Mouse (Mus musculus) forebrain, embryonic 14.5 days (tissue): ENCODE measurements around the gene Acat3. TPM values are rescaled to one million over a fixed set of nuclear protein-coding genes. Genes with fewer than 3 reads are reported as not detected.
"Not testable (repeated sequence)": the region's sequence is repeated elsewhere in the genome, so short reads cannot be mapped to it uniquely, and the experiment has no call there.

Experiments
- ATAC-seq: fragments of 200-750 bp; cut with Nextera tagmentation; 2 replicates; pipeline ENCODE4 v1.8.0; 2017; ENCODE audit warnings: mild to moderate bottlenecking, moderate library complexity
- DNase-seq: peaks from one replicate; pipeline ENCODE4 v3.0.0-alpha.2; 2015; ENCODE audit warnings: low spot score
- H3K27ac ChIP-seq: fragments of 300-500 bp; sonication (generic); 2 replicates; pipeline ENCODE4 v1.5.1; 2014; ENCODE audit warnings: low read depth, mild to moderate bottlenecking, control low read depth, low read length, moderate library complexity
- H3K27me3 ChIP-seq: fragments of 300-500 bp; sonication (generic); replicated peaks from 2 replicates; pipeline ENCODE4 v1.6.1; 2014; ENCODE audit warnings: low read length, control low read depth, mixed read lengths; ENCODE audit not compliant: control insufficient read depth, insufficient read depth
- H3K36me3 ChIP-seq: fragments of 300-500 bp; sonication (generic); 2 replicates; pipeline ENCODE4 v1.6.1; 2014; ENCODE audit warnings: low read length, control low read depth; ENCODE audit not compliant: control insufficient read depth, insufficient read depth
- H3K4me1 ChIP-seq: fragments of 300-500 bp; sonication (generic); 2 replicates; pipeline ENCODE4 v1.6.1; 2014; ENCODE audit warnings: antibody characterized with exemption, low read length, control low read depth; ENCODE audit not compliant: control insufficient read depth, insufficient read depth
- H3K4me2 ChIP-seq: fragments of 300-500 bp; sonication (generic); 2 replicates; pipeline ENCODE4 v1.6.1; 2014; ENCODE audit warnings: mild to moderate bottlenecking, control low read depth, low read length
- H3K4me3 ChIP-seq: fragments of 300-500 bp; sonication (generic); 2 replicates; pipeline ENCODE4 v1.5.1; 2014; ENCODE audit warnings: low read depth, low read length, control low read depth
- H3K9ac ChIP-seq: fragments of 300-500 bp; sonication (generic); 2 replicates; pipeline ENCODE4 v1.6.1; 2014; ENCODE audit warnings: mild to moderate bottlenecking, low read length, control low read depth, moderate library complexity
- H3K9me3 ChIP-seq: fragments of 300-500 bp; sonication (generic); replicated peaks from 2 replicates; pipeline ENCODE4 v1.6.1; 2016; ENCODE audit warnings: low read length, control low read depth, mixed read lengths; ENCODE audit not compliant: control insufficient read depth
- WGBS: fragments of 180-500 bp; shearing (Covaris S2); extraction: QIAGEN DNeasy Blood & Tissue Kit; methylation state at CpG from one replicate; pipeline ENCODE4 v1.1.7; 2014; 5-methylcytosine and 5-hydroxymethylcytosine counted together
- polyA plus RNA-seq: library from polyadenylated mRNA; unstranded; fragments of >200 nt; fragmentation: Nextera tagmentation; extraction: Ambion mirVana; gene quantifications from 2 replicates; pipeline ENCODE4 v1.2.1, GENCODE M21; 2014

Gene Acat3
- polyA plus RNA-seq, 1 experiment from 2014 or later, result 0.33 TPM

DNA sequence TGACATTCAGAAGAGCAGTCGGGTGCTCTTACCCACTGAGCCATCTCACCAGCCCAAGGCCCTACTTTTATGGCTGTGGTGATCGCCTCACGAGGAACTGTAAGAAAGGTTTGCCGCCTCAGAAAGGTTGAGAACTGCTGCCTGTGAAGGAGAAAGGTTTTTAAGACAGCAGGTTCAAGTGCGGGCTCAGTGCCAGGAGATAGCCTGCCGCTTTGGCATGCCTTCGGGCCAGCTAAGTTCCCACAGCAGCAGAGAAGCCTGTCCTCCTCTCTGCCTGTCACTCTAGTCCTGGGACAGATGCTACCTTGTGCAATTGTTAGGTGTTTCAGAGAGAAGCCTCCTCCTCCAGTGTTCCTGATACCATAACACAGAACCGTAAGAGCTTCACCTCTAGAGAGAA lies 16.3 kb upstream of the Acat3 start:
- Histone ChIP-seq H3K36me3 (peaks cover 38% of the 10 kb centered on the region), H3K27ac (no peak overlapping the region), H3K4me3 (no peak overlapping the region), H3K27me3 (no peaks in the 10 kb centered on the region), H3K9me3 (no peaks in the 10 kb centered on the region), H3K4me2 (no peak overlapping the region), H3K4me1 (peaks cover 9% of the 10 kb centered on the region; the same call in 1 of the 2 replicates), H3K9ac (no peak overlapping the region)
- no peak for ATAC-seq
- DNase-seq, result no peak
- WGBS, result 87% methylated on average over 8 of the region's 8 CpGs

DNA sequence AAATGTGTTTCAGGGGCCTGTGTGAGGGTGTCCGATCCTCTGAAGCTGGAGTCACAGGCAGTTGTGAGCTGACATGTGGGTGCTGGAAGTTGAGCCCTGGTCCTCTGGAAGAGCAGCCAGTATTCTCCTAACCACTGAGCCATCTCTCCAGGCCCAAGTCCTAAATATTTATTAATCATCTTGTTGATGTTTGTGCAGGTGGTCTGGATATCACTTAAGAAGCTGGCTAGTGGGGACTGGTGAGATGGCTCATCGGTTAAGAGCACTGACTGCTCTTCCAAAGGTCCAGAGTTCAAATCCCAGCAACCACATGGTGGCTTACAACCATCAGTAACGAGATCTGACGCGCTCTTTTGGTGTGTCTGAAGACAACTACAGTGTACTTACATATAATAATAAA lies 9.3 kb upstream of the Acat3 start:
- peaks cover 73% of the 10 kb centered on the region for H3K36me3 ChIP-seq
- ATAC-seq, result no peak
- no peaks in the 10 kb centered on the region for H3K4me1 ChIP-seq
- no peak overlapping the region for H3K9ac ChIP-seq
- DNase-seq, result no peak
- no peak overlapping the region for H3K4me3 ChIP-seq
- 92% methylated on average over 5 of the region's 5 CpGs for WGBS
- H3K27me3 ChIP-seq, result no peaks in the 10 kb centered on the region
- H3K9me3 ChIP-seq, result no peaks in the 10 kb centered on the region
- H3K4me2 ChIP-seq, result no peak overlapping the region
- H3K27ac ChIP-seq, result no peak overlapping the region

DNA sequence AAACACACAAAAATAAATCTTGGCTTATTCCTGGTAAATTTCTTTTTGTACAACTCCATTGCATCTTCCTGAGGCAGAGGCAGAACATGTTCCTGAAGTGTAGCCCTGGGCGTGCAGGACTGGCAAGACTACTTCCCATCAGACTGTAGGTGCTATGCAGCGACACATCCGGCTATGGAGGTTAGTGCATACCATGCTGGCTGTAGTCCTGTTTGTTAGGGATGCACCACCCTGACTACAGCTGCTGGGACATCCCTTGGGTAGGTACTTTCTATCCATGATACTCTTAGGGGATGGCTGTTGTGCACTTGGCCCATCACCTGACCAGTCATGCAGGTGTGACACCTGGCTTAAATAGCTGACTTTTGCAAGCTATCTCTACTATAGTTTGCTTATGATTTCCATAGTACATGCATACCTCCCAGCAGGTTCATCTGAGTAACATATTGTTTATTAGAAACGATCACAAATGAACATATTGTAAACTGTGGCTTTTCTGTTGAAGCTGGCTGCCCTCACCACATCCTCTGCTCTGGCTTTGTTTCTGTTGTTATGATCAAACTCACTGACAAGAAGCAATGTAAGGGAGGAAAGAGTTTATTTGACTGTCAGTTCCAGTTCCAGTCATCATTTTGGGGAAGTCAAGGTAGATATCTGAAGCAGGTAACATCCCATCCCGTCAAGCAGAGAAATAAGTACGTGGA lies 2.2 kb upstream of the Acat3 start:
- H3K36me3 ChIP-seq, result peaks cover 50% of the 10 kb centered on the region
- DNase-seq (no peak), ATAC-seq (no peak)
- H3K4me2 ChIP-seq, result no peak overlapping the region
- H3K27ac ChIP-seq, result no peak overlapping the region
- H3K4me3 ChIP-seq, result no peak overlapping the region
- no peak overlapping the region for H3K9ac ChIP-seq
- peaks cover 2% of the 10 kb centered on the region; the same call in 1 of the 2 replicates for H3K4me1 ChIP-seq
- 91% methylated on average over 6 of the region's 6 CpGs for whole genome bisulfite sequencing
- H3K9me3 ChIP-seq, result no peaks in the 10 kb centered on the region
- no peaks in the 10 kb centered on the region for H3K27me3 ChIP-seq

DNA sequence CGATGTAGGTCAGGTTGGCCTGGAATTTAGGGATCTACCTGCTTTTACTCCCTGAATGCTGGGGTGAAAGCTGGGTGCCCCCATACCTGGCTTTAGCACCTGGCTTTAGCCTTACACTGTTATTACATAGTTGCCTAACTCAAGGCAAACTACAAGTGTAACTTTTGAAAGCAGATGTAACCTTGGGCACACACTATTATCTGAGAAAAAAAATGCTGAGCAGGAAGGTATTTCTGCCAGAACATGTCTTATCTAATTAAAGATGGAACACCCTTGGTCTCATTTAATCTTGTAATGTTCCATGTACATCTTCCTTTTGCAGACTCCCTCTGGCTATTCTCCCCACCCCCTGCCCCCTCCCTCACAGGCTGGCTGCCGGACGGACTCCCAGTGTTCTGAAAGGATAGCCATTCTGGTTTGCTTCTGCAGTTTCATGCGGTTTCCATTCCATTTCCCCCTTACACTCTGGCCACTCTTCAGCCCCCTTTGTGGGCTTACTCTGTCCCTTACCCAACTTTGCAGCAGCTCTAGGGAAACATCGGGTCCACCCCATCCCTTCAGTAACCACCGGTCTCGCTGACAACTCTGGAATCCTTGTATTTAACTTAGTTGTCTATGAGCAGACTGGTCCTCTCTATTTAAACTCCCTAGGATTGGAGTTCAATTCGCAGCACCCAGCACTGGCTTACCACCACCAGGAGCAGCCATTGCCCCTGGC lies 1.3 kb upstream of the Acat3 start:
- 79% methylated on average over 8 of the region's 8 CpGs for WGBS
- DNase-seq (no peak), ATAC-seq (no peak)
- Histone ChIP-seq H3K4me3 (no peak overlapping the region), H3K27ac (no peak overlapping the region), H3K9ac (no peak overlapping the region), H3K9me3 (no peaks in the 10 kb centered on the region), H3K4me2 (no peak overlapping the region), H3K36me3 (peaks cover 44% of the 10 kb centered on the region), H3K4me1 (peaks cover 2% of the 10 kb centered on the region; the same call in 1 of the 2 replicates), H3K27me3 (no peaks in the 10 kb centered on the region)

DNA sequence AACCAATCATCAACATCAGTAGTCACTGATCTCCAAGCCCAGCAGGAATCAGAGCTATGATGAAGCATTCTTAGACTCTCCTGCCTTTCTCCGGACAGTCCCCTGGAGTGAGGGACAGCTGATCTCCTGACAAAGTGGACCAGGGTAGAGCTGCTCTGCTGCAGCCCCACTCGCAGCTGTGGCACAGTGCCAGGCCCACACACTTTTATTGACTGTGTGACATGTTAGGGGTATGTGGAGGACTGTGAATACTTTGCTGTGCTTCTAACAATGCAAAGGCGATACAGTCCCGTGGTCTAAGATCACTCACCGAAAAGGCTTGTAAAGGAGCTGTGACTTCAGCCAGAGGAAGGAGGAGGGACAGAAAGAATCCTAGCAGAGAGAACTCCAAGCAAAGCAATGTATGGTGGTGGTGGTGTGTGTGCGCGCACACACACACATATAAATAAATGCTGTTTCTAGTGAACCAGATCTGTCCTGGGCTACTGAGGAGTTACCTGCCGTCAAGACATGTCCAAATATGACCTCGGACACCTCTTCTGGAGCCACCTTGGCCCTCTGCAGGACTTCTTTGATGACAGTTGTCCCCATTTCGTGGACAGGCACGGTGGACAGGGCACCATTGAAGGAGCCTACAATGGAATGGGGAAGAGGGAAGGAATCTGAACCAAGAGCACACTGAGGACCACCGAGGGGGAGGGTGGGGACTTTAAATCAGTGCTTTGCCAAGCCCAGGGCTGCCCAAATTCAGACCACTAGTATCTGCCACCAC lies 837 bp downstream of the Acat3 start:
- 24% methylated on average over 2 of the region's 12 CpGs for WGBS
- DNase-seq, H3K9ac ChIP-seq, H3K9me3 ChIP-seq, H3K27ac ChIP-seq, H3K4me1 ChIP-seq, H3K27me3 ChIP-seq: not testable (repeated sequence)
- Histone ChIP-seq H3K4me2 (peak overlapping the region; percentile 43), H3K4me3 (peak overlapping the region; percentile 14; the same call in 1 of the 2 replicates), H3K36me3 (peaks cover 24% of the 10 kb centered on the region)
- peak; percentile 55 for ATAC-seq

DNA sequence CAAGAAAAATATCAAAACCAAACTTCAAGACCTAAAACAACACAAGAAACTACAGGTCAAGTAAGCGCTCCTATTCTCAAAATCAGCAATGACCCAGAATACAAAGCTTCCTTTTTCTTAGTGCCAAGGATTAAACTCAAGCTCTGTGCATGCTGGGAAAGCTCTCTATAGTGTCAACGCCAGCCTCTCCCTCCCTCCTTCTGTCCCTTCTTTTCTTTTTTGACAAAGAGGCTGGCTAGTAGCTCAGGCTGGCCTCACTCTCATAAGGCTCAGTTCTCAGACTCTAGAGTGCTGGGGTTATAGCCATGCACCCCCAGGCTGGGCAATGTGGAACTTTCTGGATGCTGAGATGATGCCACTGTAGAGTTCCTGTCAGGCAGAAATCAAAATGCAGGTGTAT lies 2.3 kb downstream of the Acat3 start:
- no peak overlapping the region for H3K4me2 ChIP-seq
- H3K27ac ChIP-seq, result no peak overlapping the region
- no peaks in the 10 kb centered on the region for H3K9me3 ChIP-seq
- H3K36me3 ChIP-seq, result peaks cover 11% of the 10 kb centered on the region
- no peaks in the 10 kb centered on the region for H3K27me3 ChIP-seq
- DNase-seq (peak; percentile 25), ATAC-seq (no peak)
- peaks cover 2% of the 10 kb centered on the region; the same call in 1 of the 2 replicates for H3K4me1 ChIP-seq
- H3K4me3 ChIP-seq, result no peak overlapping the region
- WGBS, result 9% methylated on average over 2 of the region's 2 CpGs
- H3K9ac ChIP-seq, result no peak overlapping the region

DNA sequence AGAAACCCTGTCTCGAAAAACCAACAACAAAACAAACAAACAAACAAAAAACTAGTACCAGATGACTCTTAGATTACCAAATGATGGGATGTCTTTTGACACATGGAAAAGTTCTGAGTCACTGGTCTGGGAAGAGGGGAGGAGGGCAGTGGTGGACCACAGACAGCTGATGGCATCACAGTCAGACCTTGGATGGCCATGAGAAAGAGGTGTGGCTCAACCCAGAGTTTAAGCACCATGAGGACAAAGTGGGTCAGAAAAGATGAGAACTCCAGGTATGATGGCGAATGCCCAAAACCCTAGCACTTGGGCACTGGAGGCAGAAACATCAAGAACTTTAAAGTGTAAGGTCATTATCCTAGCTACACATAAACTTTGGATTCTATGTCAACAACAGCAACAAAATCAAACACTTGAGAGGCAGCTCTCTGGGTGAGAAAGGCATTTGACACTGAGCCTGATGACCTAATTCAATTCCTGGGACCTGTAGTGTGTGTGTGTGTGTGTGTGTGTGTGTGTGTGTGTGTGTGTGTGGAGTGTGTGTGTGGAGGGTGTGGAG lies 2.9 kb downstream of the Acat3 start:
- no peaks in the 10 kb centered on the region for H3K27me3 ChIP-seq
- DNase-seq (no peak), ATAC-seq (no peak)
- no peak overlapping the region for H3K4me2 ChIP-seq
- no peak overlapping the region for H3K27ac ChIP-seq
- no peak overlapping the region for H3K4me3 ChIP-seq
- peaks cover 5% of the 10 kb centered on the region; the same call in 1 of the 2 replicates for H3K36me3 ChIP-seq
- H3K9ac ChIP-seq, result no peak overlapping the region
- WGBS, result 94% methylated on average over 2 of the region's 2 CpGs
- H3K9me3 ChIP-seq, result no peaks in the 10 kb centered on the region
- peaks cover 2% of the 10 kb centered on the region; the same call in 1 of the 2 replicates for H3K4me1 ChIP-seq

DNA sequence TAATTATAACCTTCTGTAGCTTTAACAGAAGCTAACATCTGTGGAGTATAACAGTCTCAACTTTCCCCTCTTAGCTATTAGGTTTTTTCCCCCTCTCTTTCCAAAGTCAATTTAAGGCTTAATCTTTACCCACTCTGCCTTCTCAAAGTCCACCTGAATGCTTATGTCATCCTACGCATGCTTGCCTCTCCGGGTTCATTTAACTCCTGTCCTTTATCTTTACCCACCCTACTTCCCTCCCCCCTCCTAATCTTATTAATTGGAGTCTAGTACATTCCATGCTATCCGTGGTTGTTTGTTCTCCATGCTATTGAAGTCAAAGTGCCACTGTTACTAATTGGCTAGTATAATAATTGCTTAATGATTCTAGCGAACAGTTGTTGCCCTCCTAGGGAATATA lies 4.7 kb downstream of the Acat3 start:
- Histone ChIP-seq H3K36me3 (no peaks in the 10 kb centered on the region), H3K27me3 (no peaks in the 10 kb centered on the region), H3K4me3 (no peak overlapping the region), H3K27ac (no peak overlapping the region), H3K9ac (no peak overlapping the region), H3K4me2 (no peak overlapping the region), H3K9me3 (no peaks in the 10 kb centered on the region), H3K4me1 (peaks cover 2% of the 10 kb centered on the region; the same call in 1 of the 2 replicates)
- DNase-seq (no peak), ATAC-seq (no peak)
- WGBS, result 5% methylated on average over 4 of the region's 4 CpGs
